Mouse (Mus musculus) right cerebral cortex, adult 2 months (tissue): ENCODE results near the gene Slc35f6.
"Not testable (repeated sequence)": the region's sequence is repeated elsewhere in the genome, so short reads cannot be mapped to it uniquely, and the experiment has no call there.

Source experiments
- DNase-seq, 2 experiments: peaks; one replicate each; pipeline ENCODE4 v3.0.0; 2021 to 2022; ENCODE audit warnings: low spot score in 2 of 2

The Slc35f6 gene

GRCm38 (mm10) chr5:30700361-30701000 lies 52.7 kb downstream of the Slc35f6 start:
- DNase-seq = no peak

- not testable (repeated sequence) for DNase-seq
Measured at GRCm38 (mm10) chr5:30701373-30701772, 53.6 kb downstream of the Slc35f6 start.

- no peak for DNase-seq
Measured at GRCm38 (mm10) chr5:30701866-30702265, 54.1 kb downstream of the Slc35f6 start.
